Mouse (Mus musculus) embryonic facial prominence, embryonic 13.5 days (tissue): ENCODE measurements around the gene Defb26. TPM values are rescaled to one million over a fixed set of nuclear protein-coding genes. Genes with fewer than 3 reads are reported as not detected.

Experiments used
- ATAC-seq: fragments of 200-750 bp; cut with Nextera tagmentation; 2 replicates; pipeline ENCODE4 v1.8.0; 2017; ENCODE audit warnings: low read depth; ENCODE audit not compliant: insufficient number of reproducible peaks, insufficient read depth, low FRiP score, low TSS enrichment
- H3K27ac ChIP-seq: fragments of 300-500 bp; sonication (generic); 2 replicates; pipeline ENCODE4 v1.5.1; 2015; ENCODE audit warnings: moderate library complexity, mild to moderate bottlenecking, inconsistent platforms
- H3K27me3 ChIP-seq: fragments of 300-500 bp; sonication (generic); 2 replicates; pipeline ENCODE4 v1.6.1; 2015; ENCODE audit warnings: mild to moderate bottlenecking, inconsistent platforms
- H3K36me3 ChIP-seq: fragments of 300-500 bp; sonication (generic); 2 replicates; pipeline ENCODE4 v1.6.1; 2015; ENCODE audit warnings: mild to moderate bottlenecking, inconsistent platforms
- H3K4me1 ChIP-seq: fragments of 300-500 bp; sonication (generic); 2 replicates; pipeline ENCODE4 v1.6.1; 2015; ENCODE audit warnings: inconsistent platforms
- H3K4me2 ChIP-seq: fragments of 300-500 bp; sonication (generic); 2 replicates; pipeline ENCODE4 v1.6.1; 2015; ENCODE audit warnings: moderate library complexity, mild to moderate bottlenecking, inconsistent platforms
- H3K4me3 ChIP-seq: fragments of 300-500 bp; sonication (generic); 2 replicates; pipeline ENCODE4 v1.5.1; 2015; ENCODE audit warnings: mild to moderate bottlenecking, inconsistent platforms
- H3K9ac ChIP-seq: fragments of 300-500 bp; sonication (generic); 2 replicates; pipeline ENCODE4 v1.6.1; 2015; ENCODE audit warnings: mild to moderate bottlenecking, inconsistent platforms
- H3K9me3 ChIP-seq: fragments of 300-500 bp; sonication (generic); 2 replicates; pipeline ENCODE4 v1.6.1; 2016; ENCODE audit warnings: inconsistent platforms
- WGBS: fragments of 180-500 bp; shearing (Covaris S2); methylation state at CpG from one replicate; pipeline ENCODE4 v1.1.7; 2015; ENCODE audit warnings: mixed read lengths; 5-methylcytosine and 5-hydroxymethylcytosine counted together
- polyA plus RNA-seq: library from polyadenylated mRNA; unstranded; fragments of >200 nt; fragmentation: Nextera tagmentation; extraction: Ambion mirVana; gene quantifications from 2 replicates; pipeline ENCODE4 v1.2.1, GENCODE M21; 2015

The Defb26 gene
- not detected in 2 replicates for polyA plus RNA-seq

- 98% methylated on average over 1 of the region's 1 CpGs for WGBS
- H3K4me2 ChIP-seq: no peak within 1 kb of the TSS
- no peak for ATAC-seq
- H3K27me3 ChIP-seq: no peaks in the 10 kb centered on the region
- H3K9ac ChIP-seq: no peak within 1 kb of the TSS
- no peak within 1 kb of the TSS for H3K27ac ChIP-seq
- no peak within 1 kb of the TSS for H3K4me3 ChIP-seq
- no peaks in the 10 kb centered on the region for H3K9me3 ChIP-seq
- H3K36me3 ChIP-seq: no peaks in the 10 kb centered on the region
- no peaks in the 10 kb centered on the region for H3K4me1 ChIP-seq
These were observed at the start of gene Defb26 for GRCm38 (mm10) chr2:152511592-152511991. TSS of gene Defb26 (minus strand) at chr2:152511692.

GRCm38 (mm10) chr2:152556655-152557054 lies 45.2 kb upstream of the Defb26 start:
- Histone ChIP-seq H3K27ac (no peak overlapping the region), H3K9ac (no peak overlapping the region), H3K4me1 (no peaks in the 10 kb centered on the region), H3K4me2 (no peak overlapping the region), H3K4me3 (no peak overlapping the region), H3K9me3 (no peaks in the 10 kb centered on the region), H3K36me3 (no peaks in the 10 kb centered on the region), H3K27me3 (peaks cover 3% of the 10 kb centered on the region; the same call in 1 of the 2 replicates)
- WGBS: 84% methylated on average over 7 of the region's 7 CpGs
- no peak for ATAC-seq

- H3K4me1 ChIP-seq: no peaks in the 10 kb centered on the region
- H3K9me3 ChIP-seq: no peaks in the 10 kb centered on the region
- no peak for ATAC-seq
- no peak overlapping the region for H3K4me3 ChIP-seq
- peak overlapping the region; percentile 51 for H3K4me2 ChIP-seq
- H3K36me3 ChIP-seq: no peaks in the 10 kb centered on the region
- 0 out of 2 replicates have a peak overlapping the region, but pooled peaks have one; percentile 22 for H3K9ac ChIP-seq
- WGBS: 11% methylated on average over 16 of the region's 16 CpGs
- no peak overlapping the region for H3K27ac ChIP-seq
- peaks cover 3% of the 10 kb centered on the region; the same call in 1 of the 2 replicates for H3K27me3 ChIP-seq
These were observed 42.4 kb upstream of the Defb26 start for GRCm38 (mm10) chr2:152553774-152554423.

GRCm38 (mm10) chr2:152548124-152548523 lies 36.6 kb upstream of the Defb26 start:
- Histone ChIP-seq H3K9ac (no peak overlapping the region), H3K4me1 (no peaks in the 10 kb centered on the region), H3K27ac (no peak overlapping the region), H3K4me3 (no peak overlapping the region), H3K27me3 (peaks cover 3% of the 10 kb centered on the region; the same call in 1 of the 2 replicates), H3K9me3 (no peaks in the 10 kb centered on the region; the same call in 1 of the 2 replicates), H3K36me3 (no peaks in the 10 kb centered on the region), H3K4me2 (no peak overlapping the region)
- ATAC-seq: no peak
- WGBS: 79% methylated on average over 5 of the region's 5 CpGs

GRCm38 (mm10) chr2:152544691-152545090 lies 33.2 kb upstream of the Defb26 start:
- no peaks in the 10 kb centered on the region for H3K36me3 ChIP-seq
- no peak for ATAC-seq
- no peaks in the 10 kb centered on the region for H3K27me3 ChIP-seq
- no peak overlapping the region for H3K27ac ChIP-seq
- no peak overlapping the region for H3K4me3 ChIP-seq
- 18% methylated on average over 4 of the region's 4 CpGs for WGBS
- H3K4me2 ChIP-seq: no peak overlapping the region
- H3K4me1 ChIP-seq: no peaks in the 10 kb centered on the region
- H3K9ac ChIP-seq: no peak overlapping the region
- H3K9me3 ChIP-seq: peaks cover 4% of the 10 kb centered on the region; the same call in 1 of the 2 replicates

- Histone ChIP-seq H3K36me3 (no peaks in the 10 kb centered on the region), H3K9me3 (peaks cover 4% of the 10 kb centered on the region; the same call in 1 of the 2 replicates), H3K4me3 (no peak overlapping the region), H3K4me2 (no peak overlapping the region), H3K9ac (no peak overlapping the region), H3K4me1 (no peaks in the 10 kb centered on the region), H3K27ac (no peak overlapping the region), H3K27me3 (no peaks in the 10 kb centered on the region)
- 58% methylated on average over 4 of the region's 4 CpGs for WGBS
- ATAC-seq: no peak
These were observed 32.0 kb upstream of the Defb26 start for GRCm38 (mm10) chr2:152543478-152543877.

GRCm38 (mm10) chr2:152542897-152543296 lies 31.4 kb upstream of the Defb26 start:
- Histone ChIP-seq H3K27ac (no peak overlapping the region), H3K27me3 (no peaks in the 10 kb centered on the region), H3K4me2 (no peak overlapping the region), H3K4me1 (no peaks in the 10 kb centered on the region), H3K9ac (no peak overlapping the region), H3K9me3 (peaks cover 4% of the 10 kb centered on the region; the same call in 1 of the 2 replicates), H3K36me3 (no peaks in the 10 kb centered on the region), H3K4me3 (no peak overlapping the region)
- no peak for ATAC-seq
- WGBS: 67% methylated on average over 2 of the region's 2 CpGs

- no peak overlapping the region for H3K4me3 ChIP-seq
- H3K4me2 ChIP-seq: no peak overlapping the region
- no peak for ATAC-seq
- H3K9ac ChIP-seq: no peak overlapping the region
- H3K4me1 ChIP-seq: no peaks in the 10 kb centered on the region
- H3K36me3 ChIP-seq: no peaks in the 10 kb centered on the region
- peaks cover 4% of the 10 kb centered on the region; the same call in 1 of the 2 replicates for H3K9me3 ChIP-seq
- H3K27ac ChIP-seq: no peak overlapping the region
- WGBS: 79% methylated on average over 9 of the region's 9 CpGs
- H3K27me3 ChIP-seq: no peaks in the 10 kb centered on the region
These were observed 30.5 kb upstream of the Defb26 start for GRCm38 (mm10) chr2:152541979-152542378.

GRCm38 (mm10) chr2:152539944-152540710 lies 28.6 kb upstream of the Defb26 start, which contains the start of gene Defb29:
TSS of gene Defb29 (minus strand) at chr2:152540098.
- H3K9ac ChIP-seq: no peak within 1 kb of the TSS
- ATAC-seq: no peak
- no peaks in the 10 kb centered on the region for H3K36me3 ChIP-seq
- no peak within 1 kb of the TSS for H3K27ac ChIP-seq
- H3K4me2 ChIP-seq: no peak within 1 kb of the TSS
- H3K4me3 ChIP-seq: no peak within 1 kb of the TSS
- H3K27me3 ChIP-seq: no peaks in the 10 kb centered on the region
- H3K4me1 ChIP-seq: no peaks in the 10 kb centered on the region
- WGBS: 52% methylated on average over 13 of the region's 13 CpGs
- peaks cover 4% of the 10 kb centered on the region; the same call in 1 of the 2 replicates for H3K9me3 ChIP-seq

- Histone ChIP-seq H3K36me3 (no peaks in the 10 kb centered on the region), H3K9me3 (no peaks in the 10 kb centered on the region), H3K9ac (no peak within 1 kb of the TSS), H3K4me1 (no peaks in the 10 kb centered on the region), H3K4me2 (no peak within 1 kb of the TSS), H3K27ac (no peak within 1 kb of the TSS), H3K4me3 (no peak within 1 kb of the TSS), H3K27me3 (no peaks in the 10 kb centered on the region)
- 77% methylated on average over 4 of the region's 4 CpGs for WGBS
- no peak for ATAC-seq
These were observed 6.5 kb upstream of the Defb26 start, which contains the start of gene Defb28 for GRCm38 (mm10) chr2:152517981-152518380. TSS of gene Defb28 (plus strand) at chr2:152518255.

GRCm38 (mm10) chr2:152516084-152516483 lies 4.6 kb upstream of the Defb26 start:
- ATAC-seq: no peak
- WGBS: 64% methylated on average over 4 of the region's 4 CpGs

More at GRCm38 (mm10) chr2:152516084-152516483, 4.6 kb upstream of the Defb26 start:
- Histone ChIP-seq H3K9me3 (no peaks in the 10 kb centered on the region), H3K4me2 (no peak overlapping the region), H3K27ac (no peak overlapping the region), H3K27me3 (no peaks in the 10 kb centered on the region), H3K4me1 (no peaks in the 10 kb centered on the region), H3K36me3 (no peaks in the 10 kb centered on the region), H3K9ac (no peak overlapping the region), H3K4me3 (no peak overlapping the region)
